Mouse (Mus musculus) c-Kit-positive CD71-positive TER-119-positive erythroid progenitor cells, embryonic 14.5 days (primary cell): ENCODE data around the gene Ltb.

Source experiments
- DNase-seq: peaks from one replicate; pipeline ENCODE4 v3.0.0-alpha.2; 2013; ENCODE audit warnings: low spot score

Gene Ltb

GRCm38 (mm10) chr17:35193881-35194843 is at the start of gene Ltb:
Gene Ltb, plus strand, starts transcription at chr17:35194439.
- DNase-seq: no peak

GRCm38 (mm10) chr17:35146139-35146538 is 48.1 kb upstream of the Ltb start:
- DNase-seq: no peak

- DNase-seq: no peak
Measured at GRCm38 (mm10) chr17:35147348-35147747, 46.9 kb upstream of the Ltb start.

- DNase-seq: no peak
Measured at GRCm38 (mm10) chr17:35147922-35148639, 46.2 kb upstream of the Ltb start.

GRCm38 (mm10) chr17:35152121-35152520 is 42.1 kb upstream of the Ltb start:
- DNase-seq: no peak

GRCm38 (mm10) chr17:35153077-35153476 is 41.2 kb upstream of the Ltb start:
- no peak for DNase-seq

GRCm38 (mm10) chr17:35153931-35154330 is 40.3 kb upstream of the Ltb start:
- DNase-seq: no peak

GRCm38 (mm10) chr17:35154616-35155015 is 39.6 kb upstream of the Ltb start:
- no peak for DNase-seq

GRCm38 (mm10) chr17:35155451-35155850 is 38.8 kb upstream of the Ltb start:
- DNase-seq: no peak

GRCm38 (mm10) chr17:35156461-35157200 is 37.6 kb upstream of the Ltb start:
- DNase-seq: no peak

- no peak for DNase-seq
Measured at GRCm38 (mm10) chr17:35157254-35157653, 37.0 kb upstream of the Ltb start.

- DNase-seq: no peak
Measured at GRCm38 (mm10) chr17:35157661-35158175, 36.5 kb upstream of the Ltb start.

GRCm38 (mm10) chr17:35158850-35159593 is 35.2 kb upstream of the Ltb start:
- no peak for DNase-seq

GRCm38 (mm10) chr17:35159638-35160037 is 34.6 kb upstream of the Ltb start:
- no peak for DNase-seq

GRCm38 (mm10) chr17:35161421-35161820 is 32.8 kb upstream of the Ltb start:
- no peak for DNase-seq

- DNase-seq: no peak
Measured at GRCm38 (mm10) chr17:35162121-35162520, 32.1 kb upstream of the Ltb start.

GRCm38 (mm10) chr17:35162730-35163129 is 31.5 kb upstream of the Ltb start:
- DNase-seq: no peak

GRCm38 (mm10) chr17:35163326-35164081 is 30.7 kb upstream of the Ltb start:
- no peak for DNase-seq

GRCm38 (mm10) chr17:35164218-35164567 is 30.0 kb upstream of the Ltb start:
- no peak for DNase-seq

- DNase-seq: peak; percentile 96
Measured at GRCm38 (mm10) chr17:35164568-35165450, 29.4 kb upstream of the Ltb start, which contains the start of gene Prrc2a. Gene Prrc2a, minus strand, starts transcription at chr17:35164897.
